Mouse (Mus musculus) kidney, adult 10 weeks (tissue): Measurements from ENCODE around the gene Traf1. TPM values are rescaled to one million over a fixed set of nuclear protein-coding genes. Genes with fewer than 3 reads are reported as not detected.

Source experiments
- polyA plus RNA-seq: library from polyadenylated mRNA; stranded (reverse); fragments of 350-450 nt; fragmentation: Illumina TruSeq; extraction: RNeasy Lipid Tissue Mini Kit (QIAGEN cat#74804); gene quantifications from one replicate; pipeline ENCODE4 v1.2.3, GENCODE M21; 2014; ENCODE audit warnings: low read depth, low replicate concordance

The Traf1 gene
- polyA plus RNA-seq, result 2.5 TPM

DNA sequence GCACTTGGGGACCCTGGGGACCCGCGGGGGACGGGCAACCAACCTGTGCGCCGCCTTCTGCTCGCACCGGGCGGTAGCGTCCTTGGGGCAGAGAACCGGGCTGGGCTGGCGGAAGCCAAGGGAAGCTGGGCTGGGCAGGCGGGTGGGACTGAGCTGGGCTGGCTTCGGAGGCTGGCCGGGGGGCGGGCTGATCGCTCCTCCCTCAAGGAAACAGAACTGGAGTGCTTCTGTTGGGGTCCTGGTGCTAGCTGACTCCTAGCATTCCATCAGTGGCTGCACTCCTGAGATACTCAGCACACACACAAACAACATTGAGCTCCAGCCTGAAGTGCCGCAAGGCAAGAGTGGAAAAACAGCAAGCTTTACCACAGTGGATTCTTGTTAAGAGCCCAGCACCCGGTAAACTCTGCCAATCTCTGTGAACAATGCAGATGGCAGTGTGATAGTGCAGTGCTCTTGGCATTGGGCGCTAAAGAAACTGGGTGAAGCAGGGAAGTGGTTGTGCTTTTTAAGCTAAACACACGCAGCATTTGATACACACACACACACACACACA is at the start of gene Traf1:
TSS of gene Traf1 (minus strand) at position 292 of the 556 bp plus-strand sequence.

GRCm38 (mm10) chr2:34913218-34914068 is 48.1 kb downstream of the Traf1 start, which contains the start of gene Phf19:
Gene Phf19 (minus strand): TSS chr2:34914026.

Other genes starting within 250 kb of the Traf1 start
- 40.8 TPM for gene Gapvd1, start 206.5 kb downstream of the Traf1 start, polyA plus RNA-seq
- 1,091 TPM for gene Hspa5, start 189.8 kb downstream of the Traf1 start, polyA plus RNA-seq
- 8.0 TPM for gene Rabepk, start 161.9 kb downstream of the Traf1 start, polyA plus RNA-seq
- 75.5 TPM for gene Fbxw2, start 135.5 kb downstream of the Traf1 start, polyA plus RNA-seq
- gene Gm34653, start 128.8 kb downstream of the Traf1 start, polyA plus RNA-seq, result not detected
- gene Cutal, start 87.4 kb downstream of the Traf1 start, polyA plus RNA-seq, result 71.4 TPM
- 63.2 TPM for gene Psmd5, start 86.8 kb downstream of the Traf1 start, polyA plus RNA-seq
- not detected for gene Phf19, start 47.7 kb downstream of the Traf1 start, polyA plus RNA-seq
- 0.28 TPM for gene Hc, start 99.7 kb upstream of the Traf1 start, polyA plus RNA-seq
- gene AI182371, start 139.8 kb upstream of the Traf1 start, polyA plus RNA-seq, result 1.7 TPM
- gene Cntrl, start 147.7 kb upstream of the Traf1 start, polyA plus RNA-seq, result 18.8 TPM
- 403 TPM for gene Rab14, start 239.3 kb upstream of the Traf1 start, polyA plus RNA-seq